Mouse (Mus musculus): ENCODE results near the gene Fgfrl1. TPM values are rescaled to one million over a fixed set of nuclear protein-coding genes. Genes with fewer than 3 reads are reported as not detected.

Gene Fgfrl1
- polyA plus RNA-seq, 1 experiment, result 30.9 TPM

DNA sequence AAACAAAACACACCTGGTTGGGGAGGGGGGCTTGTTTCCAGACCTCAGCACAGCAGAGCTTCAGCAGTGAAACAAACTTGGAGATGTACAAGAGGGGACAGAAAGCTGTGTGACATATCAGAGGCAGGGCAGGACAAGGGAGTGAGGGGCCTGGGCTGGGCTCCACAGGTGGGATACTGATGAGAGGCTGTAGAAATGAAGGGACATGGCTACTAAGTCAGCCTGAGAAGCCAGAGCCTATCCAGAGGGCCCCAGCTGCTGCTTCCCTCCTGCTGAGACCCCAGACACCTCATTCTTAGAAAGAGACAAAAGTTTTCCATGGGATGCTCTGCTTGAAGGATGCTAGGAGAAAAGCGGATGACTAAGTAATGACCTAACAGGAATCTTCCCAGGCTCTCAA lies 33.6 kb upstream of the Fgfrl1 start:
- no peak overlapping the region for H3K4me3 ChIP-seq (ENCODE audit: insufficient read depth, poor library complexity, severe bottlenecking)

DNA sequence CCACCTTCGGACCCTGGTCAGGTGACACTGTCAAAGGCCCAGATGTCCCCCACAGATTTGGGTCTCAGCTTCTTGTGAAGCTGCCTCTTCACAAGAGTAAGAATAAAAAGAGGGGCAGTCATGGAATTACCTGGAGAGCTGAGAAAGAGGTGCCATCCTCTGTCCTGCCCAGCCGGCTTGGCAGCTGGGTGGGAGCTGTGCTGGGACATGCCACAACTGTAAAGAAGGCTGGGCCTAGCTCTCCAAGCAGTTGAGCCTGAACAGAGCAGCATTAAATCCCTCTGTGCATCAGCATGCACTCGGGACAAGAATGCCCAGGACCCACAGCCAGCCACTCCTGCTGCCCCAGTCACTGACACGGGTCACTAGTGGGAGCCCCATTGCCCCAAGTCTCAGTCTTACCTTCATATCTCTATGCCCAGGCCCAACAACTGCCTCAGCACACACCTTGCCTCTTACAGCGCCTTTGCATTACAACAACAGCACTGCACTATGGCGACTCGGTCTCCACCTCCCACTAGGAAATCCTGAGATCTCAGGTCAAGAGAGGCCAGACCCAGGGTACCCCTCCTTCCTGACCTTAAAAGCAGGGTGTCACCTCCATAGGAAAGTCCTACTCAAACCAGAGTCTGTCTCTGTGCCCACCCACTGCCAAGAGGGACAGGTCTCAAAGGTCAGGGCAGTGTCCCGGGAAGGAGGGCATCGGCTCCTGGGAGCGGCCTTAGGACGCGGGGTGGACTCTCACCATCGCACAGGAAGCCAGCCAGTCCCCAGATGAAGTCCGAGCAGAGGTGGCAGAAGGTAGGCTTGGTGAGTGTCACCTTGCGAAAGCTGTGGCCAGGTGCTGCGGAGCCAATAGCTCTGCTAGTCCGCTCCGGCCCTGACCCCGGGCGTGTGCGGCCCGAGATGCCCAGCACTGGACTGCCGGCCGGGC lies 32.2 kb upstream of the Fgfrl1 start, which contains the start of gene Idua:
Gene Idua, plus strand, starts transcription at position 634 of the 934 bp plus-strand sequence.
- Histone ChIP-seq H3K79me2 (ENCODE audit: control insufficient read depth, insufficient read depth) (peaks cover 13% of the 10 kb centered on the region), H3K36me3 (ENCODE audit: control insufficient read depth, insufficient read depth) (peaks cover 4% of the 10 kb centered on the region), H3ac (ENCODE audit: control insufficient read depth, insufficient read length, low read depth) (peak within 1 kb of the TSS; percentile 53), H3K79me3 (ENCODE audit: low read depth) (peaks cover 4% of the 10 kb centered on the region), H3K4me3 (ENCODE audit: insufficient read depth, poor library complexity, severe bottlenecking) (peak within 1 kb of the TSS; percentile 56), H3K27me3 (ENCODE audit: control insufficient read depth, insufficient read depth, insufficient read length) (no peaks in the 10 kb centered on the region)
- TF ChIP-seq USF1 (IDR thresholded peaks at IDR 0.05; ENCODE audit: low read depth) (no peak), MYOD1 (IDR thresholded peaks at IDR 0.05; ENCODE audit: control insufficient read depth, insufficient read length, low read depth) (no peak), CTCF (IDR thresholded peaks at IDR 0.05; ENCODE audit: control insufficient read depth, insufficient read depth, insufficient read length) (no peak), FOSL1 (IDR thresholded peaks at IDR 0.05; ENCODE audit: insufficient read depth, low read length, poor library complexity, severe bottlenecking) (no peak), MAX (IDR thresholded peaks at IDR 0.05) (no peak), CEBPB (IDR thresholded peaks at IDR 0.05; ENCODE audit: low read depth) (no peak), MYOG (IDR thresholded peaks at IDR 0.05; ENCODE audit: control insufficient read depth, extremely low read depth, insufficient read length) (no peak)

More for the DNA sequence above, 33.6 kb upstream of the Fgfrl1 start:
- Histone ChIP-seq H3ac (ENCODE audit: control insufficient read depth, insufficient read length, low read depth) (no peak overlapping the region), H3K36me3 (ENCODE audit: control insufficient read depth, insufficient read depth) (peaks cover 11% of the 10 kb centered on the region), H3K27me3 (ENCODE audit: control insufficient read depth, insufficient read depth, insufficient read length) (no peaks in the 10 kb centered on the region), H3K79me3 (ENCODE audit: low read depth) (peaks cover 4% of the 10 kb centered on the region), H3K79me2 (ENCODE audit: control insufficient read depth, insufficient read depth) (peaks cover 13% of the 10 kb centered on the region)
- TF ChIP-seq MYOD1 (IDR thresholded peaks at IDR 0.05; ENCODE audit: control insufficient read depth, insufficient read length, low read depth) (no peak), MYOG (IDR thresholded peaks at IDR 0.05; ENCODE audit: control insufficient read depth, extremely low read depth, insufficient read length) (no peak), CEBPB (IDR thresholded peaks at IDR 0.05; ENCODE audit: low read depth) (no peak)

DNA sequence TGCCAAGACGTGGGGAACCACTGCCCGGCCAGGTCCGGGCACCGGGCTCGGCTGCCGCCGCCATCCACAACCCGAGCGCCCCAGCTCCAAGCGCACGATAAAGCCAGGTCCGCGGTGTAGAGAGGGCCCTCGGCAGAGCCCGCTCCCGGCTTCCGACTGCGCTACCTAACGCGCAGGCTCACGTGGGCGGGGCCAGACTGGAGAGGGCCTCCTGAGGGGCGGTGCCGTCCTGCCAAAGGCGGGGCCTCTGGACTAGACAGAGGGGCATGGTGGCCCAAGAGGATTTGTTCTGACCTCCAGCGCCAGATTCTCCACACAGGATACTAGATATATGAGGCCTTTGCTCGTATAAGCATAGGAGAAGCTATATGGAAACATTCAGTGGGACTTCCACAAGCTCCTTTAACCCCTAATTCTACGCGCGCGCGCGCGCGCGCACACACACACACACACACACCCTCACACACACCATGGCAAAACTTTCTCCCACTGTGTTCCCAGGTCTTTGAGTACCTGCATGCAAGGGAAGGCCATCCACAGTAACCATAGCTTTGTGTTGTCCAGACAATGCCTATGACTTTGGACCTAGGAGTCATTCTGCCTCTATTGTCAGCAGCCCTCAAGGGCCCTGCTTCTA lies 31.4 kb upstream of the Fgfrl1 start:
- Histone ChIP-seq H3K27me3 (ENCODE audit: control insufficient read depth, insufficient read depth, insufficient read length) (no peaks in the 10 kb centered on the region), H3K36me3 (ENCODE audit: control insufficient read depth, insufficient read depth) (no peaks in the 10 kb centered on the region), H3ac (ENCODE audit: control insufficient read depth, insufficient read length, low read depth) (peak overlapping the region; percentile 53), H3K4me3 (ENCODE audit: insufficient read depth, poor library complexity, severe bottlenecking) (peak overlapping the region; percentile 56), H3K79me2 (ENCODE audit: control insufficient read depth, insufficient read depth) (peaks cover 13% of the 10 kb centered on the region), H3K79me3 (ENCODE audit: low read depth) (peaks cover 4% of the 10 kb centered on the region)
- no peak for TF ChIP-seq MYOG (IDR thresholded peaks at IDR 0.05; ENCODE audit: control insufficient read depth, extremely low read depth, insufficient read length)

DNA sequence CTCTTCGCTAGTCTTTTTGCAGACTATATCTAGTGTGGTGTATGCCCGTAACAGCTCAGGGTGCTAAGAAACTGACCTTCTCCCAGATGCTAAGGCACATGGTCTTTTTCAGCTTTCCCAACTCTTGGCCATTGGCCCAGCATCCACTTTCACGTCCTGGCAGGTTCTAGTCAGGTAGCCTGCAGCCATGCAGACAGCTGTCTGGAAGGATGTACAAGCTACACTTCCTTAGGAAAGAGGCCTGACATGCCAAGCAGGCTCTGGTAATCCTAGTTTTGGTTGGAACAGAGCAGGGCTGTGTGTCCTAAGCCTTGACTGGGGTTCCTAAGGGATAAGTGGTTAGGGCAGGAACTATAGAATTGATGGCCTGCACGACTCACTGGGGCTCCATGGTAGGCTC lies 29.4 kb upstream of the Fgfrl1 start:
- TF ChIP-seq MYOG (IDR thresholded peaks at IDR 0.05; ENCODE audit: control insufficient read depth, extremely low read depth, insufficient read length) (no peak), FOSL1 (IDR thresholded peaks at IDR 0.05; ENCODE audit: insufficient read depth, low read length, poor library complexity, severe bottlenecking) (no peak), MYOD1 (IDR thresholded peaks at IDR 0.05; ENCODE audit: control insufficient read depth, insufficient read length, low read depth) (no peak), CTCF (IDR thresholded peaks at IDR 0.05; ENCODE audit: control insufficient read depth, insufficient read depth, insufficient read length) (no peak), CEBPB (IDR thresholded peaks at IDR 0.05; ENCODE audit: low read depth) (no peak), MAX (IDR thresholded peaks at IDR 0.05) (no peak), USF1 (IDR thresholded peaks at IDR 0.05; ENCODE audit: low read depth) (no peak)
- H3K79me2 ChIP-seq (ENCODE audit: control insufficient read depth, insufficient read depth), result peaks cover 13% of the 10 kb centered on the region
- H3K27me3 ChIP-seq (ENCODE audit: control insufficient read depth, insufficient read depth, insufficient read length), result no peaks in the 10 kb centered on the region
- H3K36me3 ChIP-seq (ENCODE audit: control insufficient read depth, insufficient read depth), result no peaks in the 10 kb centered on the region
- H3ac ChIP-seq (ENCODE audit: control insufficient read depth, insufficient read length, low read depth), result no peak overlapping the region
- H3K4me3 ChIP-seq (ENCODE audit: insufficient read depth, poor library complexity, severe bottlenecking), result no peak overlapping the region
- peaks cover 4% of the 10 kb centered on the region for H3K79me3 ChIP-seq (ENCODE audit: low read depth)

DNA sequence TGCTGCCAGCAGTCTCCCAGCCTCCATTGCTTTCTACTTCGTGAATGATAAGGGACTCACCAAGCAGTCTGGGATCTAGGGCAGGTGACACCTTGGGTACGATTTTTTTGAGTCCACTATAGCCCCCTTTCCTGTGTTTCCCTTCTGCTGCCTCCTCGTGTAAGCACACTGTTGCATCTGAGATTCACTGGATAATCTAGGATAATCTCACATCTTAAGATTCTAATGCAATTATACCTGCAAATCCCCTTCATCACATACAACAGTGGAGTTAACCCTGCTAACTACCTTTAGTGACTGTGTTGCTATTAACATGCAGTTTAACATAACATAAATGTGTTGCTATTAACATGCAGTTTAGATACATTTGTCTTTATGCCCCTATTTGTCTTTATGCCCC lies 27.1 kb upstream of the Fgfrl1 start:
- peaks cover 3% of the 10 kb centered on the region for H3K79me2 ChIP-seq (ENCODE audit: control insufficient read depth, insufficient read depth)
- no peak overlapping the region for H3K4me3 ChIP-seq (ENCODE audit: insufficient read depth, poor library complexity, severe bottlenecking)
- H3ac ChIP-seq (ENCODE audit: control insufficient read depth, insufficient read length, low read depth), result no peak overlapping the region
- H3K36me3 ChIP-seq (ENCODE audit: control insufficient read depth, insufficient read depth), result no peaks in the 10 kb centered on the region
- no peaks in the 10 kb centered on the region for H3K27me3 ChIP-seq (ENCODE audit: control insufficient read depth, insufficient read depth, insufficient read length)
- H3K79me3 ChIP-seq (ENCODE audit: low read depth), result peaks cover 2% of the 10 kb centered on the region
- TF ChIP-seq MYOG (IDR thresholded peaks at IDR 0.05; ENCODE audit: control insufficient read depth, extremely low read depth, insufficient read length), result no peak
- TF ChIP-seq CTCF (IDR thresholded peaks at IDR 0.05; ENCODE audit: control insufficient read depth, insufficient read depth, insufficient read length), result no peak
- TF ChIP-seq CEBPB (IDR thresholded peaks at IDR 0.05; ENCODE audit: low read depth), result no peak
- no peak for TF ChIP-seq MYOD1 (IDR thresholded peaks at IDR 0.05; ENCODE audit: control insufficient read depth, insufficient read length, low read depth)
- no peak for TF ChIP-seq FOSL1 (IDR thresholded peaks at IDR 0.05; ENCODE audit: insufficient read depth, low read length, poor library complexity, severe bottlenecking)
- TF ChIP-seq MAX (IDR thresholded peaks at IDR 0.05), result no peak
- TF ChIP-seq USF1 (IDR thresholded peaks at IDR 0.05; ENCODE audit: low read depth), result no peak
